Mouse (Mus musculus) cortical plate, adult 2 months (tissue): ENCODE data around the gene Tmem259.

Source experiments
- CTCF ChIP-seq: fragments of 200-500 bp; IDR thresholded peaks from 2 replicates; pipeline ENCODE4 v1.5.1; 2011; ENCODE audit warnings: mild to moderate bottlenecking, control low read depth, low read length; ENCODE audit not compliant: insufficient read depth; ENCODE audit errors: extremely low read depth
- POLR2A ChIP-seq: fragments of 200-500 bp; IDR thresholded peaks from 2 replicates; pipeline ENCODE4 v1.6.1; 2011; ENCODE audit warnings: mild to moderate bottlenecking, low read length, control low read depth; ENCODE audit not compliant: insufficient read depth; ENCODE audit errors: extremely low read depth

- TF ChIP-seq CTCF (no peak), POLR2A (no peak)
Observed at GRCm38 (mm10) chr10:79933145-79933679, 50.9 kb downstream of the Tmem259 start.
